Mouse (Mus musculus) lung, postnatal 36 days (tissue): ENCODE measurements around the gene Ifngr1.

Source experiments
- DNase-seq: peaks from one replicate; pipeline ENCODE4 v3.0.0; 2022; ENCODE audit warnings: mixed read lengths

The Ifngr1 gene

DNA sequence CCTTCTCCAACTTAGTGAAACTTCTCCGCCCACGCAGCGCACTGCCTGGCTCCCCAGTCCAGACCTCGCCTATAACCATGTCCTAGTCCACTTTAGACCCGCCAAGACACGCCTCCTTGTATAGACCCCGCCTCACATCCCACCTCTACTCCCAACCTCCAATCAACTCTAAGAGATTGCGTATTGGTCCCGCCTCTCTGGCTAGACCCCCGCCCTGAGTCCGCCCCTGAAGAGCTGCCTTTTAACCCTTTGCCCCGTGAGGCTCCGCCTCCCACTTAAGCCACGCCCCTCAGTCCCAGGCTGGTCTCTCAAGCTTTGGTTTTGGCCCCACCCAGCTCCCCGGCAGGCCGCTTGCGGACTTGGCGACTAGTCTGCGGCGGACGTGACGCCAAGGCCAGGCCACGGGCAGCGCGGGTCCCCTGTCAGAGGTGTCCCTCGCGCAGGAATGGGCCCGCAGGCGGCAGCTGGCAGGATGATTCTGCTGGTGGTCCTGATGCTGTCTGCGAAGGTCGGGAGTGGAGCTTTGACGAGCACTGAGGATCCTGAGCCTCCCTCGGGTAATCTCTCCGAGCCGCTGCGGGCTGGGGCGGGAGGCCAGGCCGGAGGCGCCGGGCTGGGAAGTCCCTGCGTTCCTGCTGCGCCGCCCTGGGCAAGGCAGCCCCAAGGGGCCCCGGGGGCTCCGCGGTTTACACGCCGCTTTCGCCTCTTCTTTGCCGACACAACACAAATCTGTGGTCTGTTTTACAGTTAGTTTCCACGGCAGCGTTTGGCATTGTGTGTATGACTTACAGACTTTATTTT lies at the start of gene Ifngr1:
Ifngr1 (plus strand) TSS at position 309 of the 801 bp plus-strand sequence.
- DNase-seq = peak; percentile 100

GRCm38 (mm10) chr10:19546825-19547224 lies 44.9 kb upstream of the Ifngr1 start:
- no peak for DNase-seq

- no peak for DNase-seq
These were observed 43.7 kb upstream of the Ifngr1 start for GRCm38 (mm10) chr10:19548016-19548415.

DNA sequence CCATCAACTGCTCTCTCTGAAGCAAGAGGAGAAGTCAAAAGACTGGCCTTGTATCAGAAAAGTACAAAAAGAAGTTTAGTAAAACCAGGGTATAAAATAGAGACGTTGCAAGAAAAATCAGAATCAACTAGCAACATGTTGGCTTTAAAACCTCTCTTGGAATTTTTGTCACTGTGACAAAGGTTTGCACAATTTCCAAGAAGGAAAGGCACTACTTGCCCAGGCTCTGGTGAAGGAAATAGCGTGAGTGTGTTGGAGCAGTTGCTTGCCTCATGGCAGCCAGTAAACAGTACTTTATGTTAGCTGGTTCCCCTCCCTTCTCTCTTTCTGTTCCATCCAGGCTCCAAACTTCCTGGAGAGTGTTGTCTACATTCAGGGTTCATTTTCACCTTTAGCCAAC lies 43.3 kb upstream of the Ifngr1 start:
- no peak for DNase-seq

DNA sequence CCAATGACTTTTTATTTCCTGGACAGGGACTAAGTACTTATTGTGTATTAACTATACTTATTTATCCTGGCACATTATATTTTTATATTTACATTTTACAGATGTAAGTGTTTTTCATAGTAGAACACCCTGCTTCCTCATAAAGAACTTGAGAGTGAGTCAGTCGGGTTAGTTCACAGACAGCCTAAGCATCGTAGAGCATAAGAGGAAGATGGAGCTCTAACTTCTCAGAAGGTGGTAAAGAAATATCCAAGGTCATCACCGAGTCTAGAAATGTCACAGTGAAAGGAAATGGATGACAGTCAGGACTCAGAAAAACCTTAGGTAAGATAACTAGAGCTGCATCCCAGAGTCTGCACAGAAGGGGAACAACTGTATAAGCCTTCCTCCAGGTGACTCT lies 40.2 kb upstream of the Ifngr1 start:
- DNase-seq = no peak

GRCm38 (mm10) chr10:19553857-19554256 lies 37.9 kb upstream of the Ifngr1 start:
- no peak for DNase-seq

GRCm38 (mm10) chr10:19557696-19558095 lies 34.1 kb upstream of the Ifngr1 start:
- no peak for DNase-seq

DNA sequence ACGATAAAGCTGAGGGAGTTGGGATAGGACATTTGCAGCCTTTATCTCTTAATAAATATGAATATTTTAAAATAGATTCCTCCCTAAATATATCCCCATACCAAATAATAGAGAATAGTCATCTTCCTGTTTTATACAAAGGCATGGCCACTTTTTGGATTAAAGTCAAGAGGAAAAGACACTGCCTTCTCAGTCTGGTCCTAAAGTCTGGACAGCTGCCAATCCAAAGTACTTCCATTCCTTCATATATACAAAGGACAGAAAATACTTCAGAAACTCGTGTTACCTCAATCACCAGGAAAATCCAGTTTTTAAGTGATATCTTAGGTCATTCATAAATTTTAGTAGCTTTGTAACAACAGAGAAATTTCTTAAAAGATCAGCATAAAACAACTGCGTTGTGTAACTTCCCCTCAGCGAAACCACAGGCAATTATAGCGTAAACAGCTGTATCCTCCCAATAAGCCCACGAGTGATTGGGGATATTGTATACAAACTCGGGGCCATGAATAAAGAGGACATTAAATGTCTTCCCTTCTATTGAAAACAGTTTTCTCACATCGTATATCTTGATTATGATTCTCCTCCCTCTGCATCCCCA lies 32.1 kb upstream of the Ifngr1 start:
- DNase-seq = peak; percentile 24

GRCm38 (mm10) chr10:19562598-19562997 lies 29.2 kb upstream of the Ifngr1 start:
- no peak for DNase-seq

DNA sequence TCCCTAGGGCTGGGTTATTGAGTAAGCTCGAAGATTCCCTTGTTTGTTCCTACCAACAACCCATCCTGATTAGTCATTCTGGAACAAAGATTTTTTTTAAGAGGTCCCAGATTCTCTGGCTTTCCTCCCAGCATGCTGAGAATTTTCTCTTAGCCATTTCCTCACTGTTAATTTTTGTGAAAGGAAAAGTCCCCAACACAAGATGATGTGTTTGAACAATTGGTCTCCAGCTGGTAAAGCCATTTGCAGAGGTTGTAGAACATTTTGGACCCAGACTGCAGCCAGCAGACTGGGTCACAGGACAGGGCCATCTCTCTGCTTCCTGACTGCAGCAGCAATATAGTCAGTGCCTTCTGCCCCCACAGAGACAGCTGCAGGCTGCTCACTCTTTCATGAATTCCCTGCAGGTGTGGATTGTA lies 28.3 kb upstream of the Ifngr1 start:
- DNase-seq = peak; percentile 70

DNA sequence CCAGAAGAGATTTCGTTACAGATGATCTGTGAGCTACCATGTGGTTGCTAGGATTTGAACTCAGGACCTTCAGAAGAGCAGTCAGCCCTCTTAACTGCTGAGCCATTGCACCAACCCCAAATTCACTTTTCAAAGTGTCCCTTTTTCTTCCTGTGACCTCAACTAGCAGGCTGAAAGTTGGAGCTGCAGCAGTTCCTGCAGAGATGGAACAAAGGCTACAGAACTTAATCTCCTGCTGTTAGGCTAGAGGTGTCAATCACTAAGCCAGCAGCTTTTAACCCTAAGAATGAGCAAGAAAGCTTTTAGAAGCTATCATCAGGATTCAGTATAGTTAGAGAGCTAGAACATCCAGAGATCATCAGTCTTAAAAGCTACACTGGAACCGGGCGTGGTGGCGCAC lies 24.3 kb upstream of the Ifngr1 start:
- DNase-seq = no peak

- DNase-seq = no peak
These were observed 21.5 kb upstream of the Ifngr1 start for GRCm38 (mm10) chr10:19570288-19570687.

GRCm38 (mm10) chr10:19570716-19571115 lies 21.0 kb upstream of the Ifngr1 start:
- no peak for DNase-seq

- no peak for DNase-seq
These were observed 14.2 kb upstream of the Ifngr1 start for GRCm38 (mm10) chr10:19577571-19577970.

- DNase-seq = no peak
These were observed 13.7 kb upstream of the Ifngr1 start for GRCm38 (mm10) chr10:19578001-19578400.

DNA sequence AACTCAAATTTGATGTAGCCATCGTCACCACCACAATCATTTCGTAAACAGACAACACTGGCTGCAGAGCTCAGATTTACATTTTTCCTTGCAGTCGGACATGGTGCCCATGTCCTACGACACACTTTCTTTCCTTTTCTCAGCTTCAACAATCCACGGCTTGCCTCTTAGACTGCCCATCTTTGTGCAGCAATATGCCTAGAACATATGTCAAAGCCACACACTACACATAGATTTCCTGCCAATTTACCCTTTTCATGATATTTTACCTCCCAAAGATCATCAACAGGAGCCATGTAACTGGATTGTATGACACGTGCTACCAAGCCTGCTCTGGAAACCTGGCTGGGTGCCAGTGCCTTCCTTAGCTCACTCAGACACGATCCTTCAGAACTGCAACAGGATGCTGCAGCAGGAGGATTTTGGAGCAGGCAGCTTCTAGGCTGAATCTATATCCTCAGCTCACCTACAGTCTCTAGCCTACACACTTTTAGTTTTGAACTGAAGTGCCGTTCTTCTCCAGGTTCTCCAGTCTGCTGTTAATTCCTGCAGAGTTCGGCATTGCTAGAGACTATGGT lies 13.3 kb upstream of the Ifngr1 start:
- peak; percentile 57 for DNase-seq

DNA sequence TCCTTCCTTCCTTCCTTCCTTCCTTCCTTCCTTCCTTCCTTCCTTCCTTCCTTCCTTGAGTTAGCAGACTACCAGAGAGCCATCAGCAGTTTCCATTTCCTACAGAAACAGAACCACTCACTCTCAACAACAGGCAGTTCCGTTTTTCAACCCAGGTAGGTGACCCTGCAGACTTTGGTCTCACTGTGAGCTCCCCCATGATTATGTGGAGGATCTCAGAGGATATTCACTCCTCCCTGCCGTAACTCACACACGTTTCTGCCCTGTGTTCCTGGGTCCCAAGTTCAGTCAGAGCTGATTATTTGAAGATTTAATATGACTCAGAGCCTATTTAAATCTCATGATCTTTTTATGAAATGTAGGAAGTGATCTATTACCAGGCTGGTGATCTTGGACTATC lies 11.1 kb upstream of the Ifngr1 start:
- no peak for DNase-seq

GRCm38 (mm10) chr10:19581844-19582582 lies 9.7 kb upstream of the Ifngr1 start:
- DNase-seq = peak; percentile 59

DNA sequence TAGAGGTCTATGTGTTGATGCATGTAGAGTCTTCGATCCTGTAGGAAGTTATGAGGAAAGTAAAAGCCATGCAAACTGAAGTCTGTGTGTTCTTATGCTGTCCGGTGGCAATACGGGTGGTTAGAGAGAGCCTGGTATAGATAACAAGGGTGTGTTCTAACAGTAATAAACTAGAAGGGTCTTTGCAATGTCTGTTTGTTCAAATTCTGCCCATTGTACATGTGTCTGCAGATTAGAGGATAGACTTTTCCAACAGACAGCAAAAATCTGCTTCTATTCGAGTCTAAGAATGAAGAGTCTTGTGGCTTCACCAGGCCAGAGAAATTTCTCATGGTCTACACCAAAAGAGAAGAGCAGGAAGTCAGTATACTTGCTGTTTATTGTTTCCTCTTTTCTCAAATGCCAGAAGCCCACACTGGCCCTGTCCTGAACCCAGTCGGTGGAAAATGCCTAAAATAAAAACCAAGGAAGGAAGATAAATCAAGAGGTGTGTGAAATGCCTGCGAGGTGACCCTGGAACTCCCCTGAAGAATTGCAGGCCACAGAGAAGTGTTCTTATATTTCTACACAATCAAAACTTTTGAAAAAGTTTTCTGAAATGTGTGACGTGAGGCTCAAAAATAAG lies 8.8 kb upstream of the Ifngr1 start:
- no peak for DNase-seq

DNA sequence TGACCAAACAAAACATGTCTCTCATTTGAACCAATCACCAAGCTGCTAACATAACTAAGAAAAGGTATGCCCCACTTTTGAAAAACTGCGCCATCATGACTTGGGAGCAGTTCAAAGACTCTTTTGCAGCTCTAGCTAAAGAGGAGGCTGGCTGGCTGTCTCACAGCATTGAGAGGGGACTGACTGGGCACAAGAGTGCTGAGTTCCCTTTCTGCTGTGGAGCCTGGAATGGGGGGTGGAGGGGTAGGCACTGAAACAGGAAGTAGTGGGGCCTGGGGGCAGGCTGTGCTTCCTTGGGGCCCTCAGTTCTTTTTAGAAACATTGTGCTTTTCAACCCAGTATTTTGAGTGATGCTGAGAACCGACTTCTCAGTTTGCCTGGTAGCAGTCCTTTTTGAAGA lies 7.7 kb upstream of the Ifngr1 start:
- peak; percentile 64 for DNase-seq

- DNase-seq = no peak
These were observed 6.9 kb upstream of the Ifngr1 start for GRCm38 (mm10) chr10:19584846-19585245.

- DNase-seq = no peak
These were observed 5.9 kb upstream of the Ifngr1 start for GRCm38 (mm10) chr10:19585860-19586259.

DNA sequence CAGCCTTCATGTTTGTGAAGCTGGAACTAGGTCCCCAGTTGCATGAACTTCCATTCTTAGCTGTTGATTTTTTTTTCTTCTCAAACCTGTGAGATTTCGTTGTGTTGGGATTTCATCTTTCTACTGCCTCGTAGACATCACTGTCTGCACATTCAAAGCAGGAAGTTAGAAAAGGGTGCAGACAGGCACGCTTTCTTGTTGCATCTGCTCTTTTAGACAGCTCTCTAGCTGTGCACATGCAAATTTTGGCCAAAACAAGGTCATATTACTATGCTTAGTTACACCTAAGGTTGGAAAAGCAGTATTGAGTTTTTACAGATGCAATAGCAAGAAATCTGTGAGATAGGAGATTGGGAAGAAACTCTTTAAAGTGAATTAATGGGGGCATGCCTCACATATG lies 4.5 kb upstream of the Ifngr1 start:
- DNase-seq = no peak
